Mouse (Mus musculus) liver, postnatal 0 days (tissue): Measurements from ENCODE around the gene Gadd45g. TPM values are rescaled to one million over a fixed set of nuclear protein-coding genes. Genes with fewer than 3 reads are reported as not detected.
A peak's percentile ranks its signal among the peaks of the same experiment; 100 is the strongest.

Source experiments
- ATAC-seq: fragments of 200-750 bp; cut with Nextera tagmentation; 2 replicates; pipeline ENCODE4 v1.8.0; 2017; ENCODE audit warnings: mild to moderate bottlenecking, moderate library complexity
- DNase-seq: peaks from one replicate; pipeline ENCODE4 v3.0.0-alpha.2; 2016
- H3K27ac ChIP-seq: fragments of 300-500 bp; sonication (generic); 2 replicates; pipeline ENCODE4 v1.5.1; 2014; ENCODE audit warnings: antibody characterized with exemption, moderate library complexity, mild to moderate bottlenecking, low read depth
- H3K27me3 ChIP-seq: fragments of 300-500 bp; sonication (generic); 2 replicates; pipeline ENCODE4 v1.6.1; 2014; ENCODE audit warnings: low read length, control low read depth, mixed read lengths; ENCODE audit not compliant: insufficient read depth
- H3K36me3 ChIP-seq: fragments of 300-500 bp; sonication (generic); replicated peaks from 2 replicates; pipeline ENCODE4 v1.6.1; 2014; ENCODE audit warnings: mild to moderate bottlenecking, control low read depth, low read length, moderate library complexity, mixed read lengths; ENCODE audit not compliant: insufficient read depth
- H3K4me1 ChIP-seq: fragments of 300-500 bp; sonication (generic); 2 replicates; pipeline ENCODE4 v1.6.1; 2014; ENCODE audit warnings: antibody characterized with exemption, mild to moderate bottlenecking, control low read depth; ENCODE audit not compliant: insufficient read depth
- H3K4me2 ChIP-seq: fragments of 300-500 bp; sonication (generic); 2 replicates; pipeline ENCODE4 v1.6.1; 2014; ENCODE audit warnings: low read depth, mild to moderate bottlenecking, low read length, moderate library complexity, mixed read lengths
- H3K4me3 ChIP-seq: fragments of 300-500 bp; sonication (generic); 2 replicates; pipeline ENCODE4 v1.5.1; 2014; ENCODE audit warnings: low read depth, low read length
- H3K9ac ChIP-seq: fragments of 300-500 bp; sonication (generic); replicated peaks from 2 replicates; pipeline ENCODE4 v1.6.1; 2014; ENCODE audit warnings: mild to moderate bottlenecking, moderate library complexity
- H3K9me3 ChIP-seq: fragments of 300-500 bp; sonication (generic); 2 replicates; pipeline ENCODE4 v1.6.1; 2016; ENCODE audit warnings: mild to moderate bottlenecking, control low read depth, low read length, mixed read lengths
- CTCF ChIP-seq: sonication (generic); IDR thresholded peaks from 2 replicates; pipeline ENCODE4 v1.5.1; 2016; ENCODE audit warnings: antibody characterized with exemption, low read depth
- EP300 ChIP-seq: IDR thresholded peaks from 2 replicates; pipeline ENCODE4 v1.6.1; 2016; ENCODE audit warnings: antibody characterized with exemption, low read depth, mild to moderate bottlenecking
- WGBS: fragments of 180-500 bp; shearing (Covaris S2); extraction: QIAGEN DNeasy Blood & Tissue Kit; methylation state at CpG from one replicate; pipeline ENCODE4 v1.1.7; 2014; ENCODE audit not compliant: insufficient replicate concordance; 5-methylcytosine and 5-hydroxymethylcytosine counted together
- polyA plus RNA-seq: library from polyadenylated mRNA; unstranded; fragments of >200 nt; fragmentation: Nextera tagmentation; extraction: Ambion mirVana; gene quantifications from 2 replicates; pipeline ENCODE4 v1.2.1, GENCODE M21; 2015

Gadd45g gene
- polyA plus RNA-seq, 1 experiment from 2014 or later, result 20.6 TPM

GRCm38 (mm10) chr13:51839250-51840026 is 7.0 kb upstream of the Gadd45g start:
- Histone ChIP-seq H3K36me3 (no peaks in the 10 kb centered on the region), H3K27me3 (no peaks in the 10 kb centered on the region), H3K4me3 (no peak overlapping the region), H3K4me2 (peak overlapping the region; percentile 38; the same call in 1 of the 2 replicates), H3K27ac (no peak overlapping the region), H3K4me1 (peaks cover 50% of the 10 kb centered on the region), H3K9ac (no peak overlapping the region), H3K9me3 (no peaks in the 10 kb centered on the region)
- DNase-seq (peak; percentile 55), ATAC-seq (peak; percentile 43; the same call in 1 of the 2 replicates)
- no peak for TF ChIP-seq EP300
- TF ChIP-seq CTCF, result peak; percentile 97
- 14% methylated on average over 8 of the region's 8 CpGs for WGBS

GRCm38 (mm10) chr13:51840702-51841101 is 5.8 kb upstream of the Gadd45g start:
- ATAC-seq (no peak), DNase-seq (no peak)
- no peaks in the 10 kb centered on the region for H3K27me3 ChIP-seq
- peak; percentile 63; the same call in 1 of the 2 replicates for TF ChIP-seq EP300
- no peak for TF ChIP-seq CTCF
- H3K27ac ChIP-seq, result peak overlapping the region; percentile 9; the same call in 1 of the 2 replicates
- H3K9ac ChIP-seq, result no peak overlapping the region
- no peaks in the 10 kb centered on the region for H3K9me3 ChIP-seq
- H3K4me2 ChIP-seq, result peak overlapping the region; percentile 65
- no peak overlapping the region for H3K4me3 ChIP-seq
- 37% methylated on average over 6 of the region's 6 CpGs for WGBS
- H3K36me3 ChIP-seq, result no peaks in the 10 kb centered on the region
- peaks cover 46% of the 10 kb centered on the region for H3K4me1 ChIP-seq

GRCm38 (mm10) chr13:51841541-51842115 is 4.8 kb upstream of the Gadd45g start:
- DNase-seq (peak; percentile 52), ATAC-seq (peak; percentile 26)
- WGBS, result 28% methylated on average over 12 of the region's 12 CpGs
- Histone ChIP-seq H3K4me1 (peaks cover 44% of the 10 kb centered on the region), H3K9ac (0 out of 2 replicates have a peak overlapping the region, but pooled peaks have one; percentile 16), H3K36me3 (no peaks in the 10 kb centered on the region), H3K4me2 (peak overlapping the region; percentile 65), H3K27me3 (no peaks in the 10 kb centered on the region), H3K9me3 (no peaks in the 10 kb centered on the region), H3K27ac (peak overlapping the region; percentile 67), H3K4me3 (no peak overlapping the region)
- no peak for TF ChIP-seq CTCF
- TF ChIP-seq EP300, result peak; percentile 74; the same call in 1 of the 2 replicates

GRCm38 (mm10) chr13:51842191-51842590 is 4.3 kb upstream of the Gadd45g start:
- Histone ChIP-seq H3K4me2 (peak overlapping the region; percentile 65), H3K27ac (peak overlapping the region; percentile 67), H3K36me3 (no peaks in the 10 kb centered on the region), H3K9me3 (no peaks in the 10 kb centered on the region), H3K9ac (no peak overlapping the region), H3K4me3 (0 out of 2 replicates have a peak overlapping the region, but pooled peaks have one; percentile 4), H3K4me1 (peaks cover 39% of the 10 kb centered on the region), H3K27me3 (no peaks in the 10 kb centered on the region)
- 35% methylated on average over 5 of the region's 5 CpGs for WGBS
- TF ChIP-seq CTCF, result no peak
- TF ChIP-seq EP300, result no peak
- no peak for ATAC-seq
- DNase-seq, result no peak

- 18% methylated on average over 12 of the region's 12 CpGs for WGBS
- no peak for ATAC-seq
- Histone ChIP-seq H3K27ac (peak overlapping the region; percentile 67), H3K4me1 (peaks cover 37% of the 10 kb centered on the region), H3K27me3 (no peaks in the 10 kb centered on the region), H3K9ac (no peak overlapping the region), H3K4me3 (peak overlapping the region; percentile 4; the same call in 1 of the 2 replicates), H3K4me2 (peak overlapping the region; percentile 65), H3K36me3 (no peaks in the 10 kb centered on the region), H3K9me3 (no peaks in the 10 kb centered on the region)
- no peak for DNase-seq
- TF ChIP-seq CTCF (no peak), EP300 (peak; percentile 68)
These were observed 3.7 kb upstream of the Gadd45g start for GRCm38 (mm10) chr13:51842773-51843172.

GRCm38 (mm10) chr13:51843298-51843697 is 3.2 kb upstream of the Gadd45g start:
- H3K4me3 ChIP-seq, result no peak overlapping the region
- H3K9ac ChIP-seq, result no peak overlapping the region
- ATAC-seq, result no peak
- H3K27ac ChIP-seq, result peak overlapping the region; percentile 67
- no peaks in the 10 kb centered on the region for H3K9me3 ChIP-seq
- no peaks in the 10 kb centered on the region for H3K27me3 ChIP-seq
- peaks cover 39% of the 10 kb centered on the region for H3K4me1 ChIP-seq
- peak overlapping the region; percentile 65 for H3K4me2 ChIP-seq
- no peak for DNase-seq
- 56% methylated on average over 4 of the region's 4 CpGs for WGBS
- no peaks in the 10 kb centered on the region for H3K36me3 ChIP-seq
- no peak for TF ChIP-seq EP300
